In the genomic region with DNA sequence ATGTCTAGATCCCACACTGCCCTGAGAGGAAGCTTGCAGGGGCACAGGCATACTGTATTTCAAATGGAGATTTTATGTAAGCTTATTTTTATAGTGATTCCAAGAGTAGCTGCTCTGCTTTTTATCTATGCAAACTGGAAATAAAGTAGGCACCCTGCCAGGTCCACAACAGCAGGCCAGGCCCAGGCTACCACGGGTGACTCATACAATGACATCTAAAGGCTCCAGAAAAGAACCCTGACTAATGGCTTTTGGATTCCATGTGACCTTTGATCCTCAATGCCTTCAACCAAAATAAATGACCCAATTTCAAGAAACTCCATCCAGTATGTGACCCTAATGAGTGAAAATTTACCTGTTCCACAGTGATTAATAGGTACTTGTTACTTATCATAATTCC, we compare ENCODE assay signal across 9 mouse cellular contexts.
DNase-seq lines count a peak whose midpoint lies in the region; ATAC-seq and TF ChIP-seq lines count a peak whose summit lies in the region.
"Had no signal": no experiment of that assay in that cellular context is flagged by ENCODE, and none has a peak within 500 bp of the region (broad histone marks: within the 10 kb centered on the region; RNA-seq: fewer than 3 reads in every experiment).

No protein-coding gene starts in this region.

- TF ChIP-seq CTCF in thymus, adult 2 months (IDR thresholded peaks at IDR 0.05; ENCODE audit: borderline replicate concordance, control insufficient read depth, extremely low read depth, insufficient read depth, low read length, poor library complexity) = no peak
- TF ChIP-seq CTCF in layer of hippocampus, adult 2 months (conservative IDR thresholded peaks at IDR 0.05) = no peak

- TF ChIP-seq POLR2A in thymus, adult 2 months (IDR thresholded peaks at IDR 0.05; ENCODE audit: control insufficient read depth, extremely low read depth, insufficient read depth, low read length, poor library complexity) = no peak

- no peak overlapping the region for H3K27ac ChIP-seq in thymus, adult 2 months (ENCODE audit: control insufficient read depth, insufficient read depth, low read length)
- H3K27ac ChIP-seq in layer of hippocampus, adult 2 months = no peak overlapping the region

- H3K4me1 ChIP-seq in thymus, adult 2 months (replicated peaks; ENCODE audit: control insufficient read depth, insufficient read depth, low read length) = no peaks in the 10 kb centered on the region

- WGBS in thymus, adult 2 months = 44% methylated on average over 1 of the region's 1 CpGs

- no peaks in the 10 kb centered on the region for H3K27me3 ChIP-seq in thymus, adult 2 months (ENCODE audit: control insufficient read depth, insufficient read depth, low read length)

- no peaks in the 10 kb centered on the region for H3K36me3 ChIP-seq in thymus, adult 2 months (ENCODE audit: control insufficient read depth, insufficient read depth, low read length)

- H3K4me3 ChIP-seq in thymus, adult 2 months (ENCODE audit: control insufficient read depth, insufficient read depth, low read length) = no peak overlapping the region
- H3K4me3 ChIP-seq in layer of hippocampus, adult 2 months = no peak overlapping the region
- H3K4me3 ChIP-seq: erythroblast, embryonic 14.5 days had no signal

- DNase-seq in kidney, adult 11 months = peak; percentile 9
- DNase-seq in kidney, adult 18-20 months = no peak
- DNase-seq in ZHBTc4 (ENCODE audit: low read depth, low spot score) = peak; percentile 29
- peak; percentile 94 for DNase-seq in heart, adult 11 months
- DNase-seq in kidney, postnatal 4 days = peak; percentile 28 to 45
- no peak for DNase-seq in thymus, adult 2 months
- no peak for DNase-seq in layer of hippocampus, adult 2 months (ENCODE audit: low spot score in 2 of 2)

- no peak for ATAC-seq in frontal cortex, adult (ENCODE audit: low TSS enrichment)

Comparison
In these comparisons a context has a peak if more than half of its experiments do, and no peak if none do; other contexts are left out.
1. DNase-seq: peak in kidney, adult 11 months (single experiment), ZHBTc4 (single experiment), heart, adult 11 months (single experiment) and kidney, postnatal 4 days (2 of 2); none in kidney, adult 18-20 months (single experiment), thymus, adult 2 months (single experiment) and layer of hippocampus, adult 2 months (0 of 2).